ENCODE assay signal across 7 mouse cellular contexts in genomic region chr6:48741711-48742206, GRCm38 (mm10). TPM values are rescaled to one million over a fixed set of nuclear protein-coding genes. Genes with fewer than 3 reads are reported as not detected.
A peak's percentile ranks its signal among the peaks of the same experiment; 100 is the strongest.
DNase-seq lines count a peak whose midpoint lies in the region; ATAC-seq and TF ChIP-seq lines count a peak whose summit lies in the region.

No protein-coding gene starts in this region.

- H3K27me3 ChIP-seq in spleen, adult 2 months (ENCODE audit: control insufficient read depth, insufficient read depth, low read length) = no peaks in the 10 kb centered on the region
- H3K27me3 ChIP-seq in liver, embryonic 11.5 days (replicated peaks; ENCODE audit: control insufficient read depth, insufficient read depth, low read length) = no peaks in the 10 kb centered on the region

- peak overlapping the region; percentile 97 for H3K27ac ChIP-seq in spleen, adult 2 months (ENCODE audit: insufficient read depth, low read length)
- peak overlapping the region; percentile 44; the same call in 1 of the 2 replicates for H3K27ac ChIP-seq in liver, embryonic 11.5 days (ENCODE audit: low read depth, low read length)

- 39% methylated on average over 9 of the region's 9 CpGs for WGBS in spleen, adult 2 months
- WGBS in liver, embryonic 11.5 days = 27% methylated on average over 9 of the region's 9 CpGs

- 0 out of 2 replicates have a peak overlapping the region, but pooled peaks have one; percentile 2 for H3K9ac ChIP-seq in liver, embryonic 11.5 days (ENCODE audit: low read depth, low read length)

- TF ChIP-seq CTCF in spleen, adult 2 months (IDR thresholded peaks at IDR 0.05; ENCODE audit: extremely low read depth, insufficient read depth, insufficient read length, insufficient replicate concordance) = no peak

- H3K36me3 ChIP-seq in spleen, adult 2 months (ENCODE audit: control insufficient read depth, insufficient read depth, low read length) = peaks cover 22% of the 10 kb centered on the region
- H3K36me3 ChIP-seq in liver, embryonic 11.5 days (ENCODE audit: control insufficient read depth, insufficient read depth, low read length) = no peaks in the 10 kb centered on the region

- peak overlapping the region; percentile 65 for H3K4me2 ChIP-seq in liver, embryonic 11.5 days

- H3K4me1 ChIP-seq in spleen, adult 2 months (ENCODE audit: control insufficient read depth, insufficient read depth, insufficient read length) = peaks cover 29% of the 10 kb centered on the region
- H3K4me1 ChIP-seq in liver, embryonic 11.5 days (replicated peaks; ENCODE audit: control insufficient read depth, insufficient read depth, low read length) = peaks cover 12% of the 10 kb centered on the region; the same call in 1 of the 2 replicates

- H3K9me3 ChIP-seq in liver, embryonic 11.5 days (ENCODE audit: control insufficient read depth, low read length) = no peaks in the 10 kb centered on the region

- no peak; the same call in 1 of the 2 replicates for ATAC-seq in liver, embryonic 11.5 days (replicated peaks; ENCODE audit: low FRiP score)

- peak overlapping the region; percentile 66 for H3K4me3 ChIP-seq in spleen, adult 2 months (ENCODE audit: extremely low read depth, insufficient read depth, insufficient read length)
- H3K4me3 ChIP-seq in liver, embryonic 11.5 days (ENCODE audit: low read depth, low read length) = no peak overlapping the region

- no peak for DNase-seq in spleen, adult 2 months (ENCODE audit: low read depth in 1 of 2, low spot score in 2 of 2)
- DNase-seq in spleen, postnatal 4 days (ENCODE audit: low spot score in 2 of 2) = no peak
- peak; percentile 77 for DNase-seq in induced T-regulatory cell, adult 2 months (ENCODE audit: low read depth)
- no peak for DNase-seq in liver, embryonic 11.5 days (ENCODE audit: low spot score)
- peak; percentile 19 to 29 for DNase-seq in thymus, postnatal 10 days (ENCODE audit: low spot score in 2 of 2)
- DNase-seq in adrenal gland, postnatal 4 days (ENCODE audit: low spot score in 2 of 2) = no peak
- DNase-seq in cerebellum, adult 18-20 months = no peak

- no peak for TF ChIP-seq POLR2A in spleen, adult 2 months (IDR thresholded peaks at IDR 0.05; ENCODE audit: low read depth, low read length)

RNA-seq across cellular contexts. Expression of gene Gimap1, which starts 2.9 kb away (rescaled TPM):
- 94.4 and 103 TPM in 2 replicates for polyA plus RNA-seq in spleen, adult 2 months (2012; rRNA removed)
- 14.1 and 15.4 TPM in 2 replicates for polyA plus RNA-seq in liver, embryonic 11.5 days (2014; fragmentation: Nextera tagmentation; extraction: Ambion mirVana)
- total RNA-seq in adrenal gland, postnatal 4 days (2021) = 10 to 100 TPM; 16.3 to 18.0 TPM

RNA-seq across cellular contexts. Expression of gene Gimap5, which starts 4.2 kb away (rescaled TPM):
- polyA plus RNA-seq in spleen, adult 2 months (2012; rRNA removed) = 74.0 and 90.0 TPM in 2 replicates
- 3.5 and 4.0 TPM in 2 replicates for polyA plus RNA-seq in liver, embryonic 11.5 days (2014; fragmentation: Nextera tagmentation; extraction: Ambion mirVana)
- total RNA-seq in adrenal gland, postnatal 4 days (2021) = 10 to 100 TPM; 19.9 to 24.1 TPM

RNA-seq across cellular contexts. Expression of gene Gimap7, which starts 23.3 kb away (rescaled TPM):
- 9.5 and 11.6 TPM in 2 replicates for polyA plus RNA-seq in spleen, adult 2 months (2012; rRNA removed)
- not detected in 2 replicates for polyA plus RNA-seq in liver, embryonic 11.5 days (2014; fragmentation: Nextera tagmentation; extraction: Ambion mirVana)
- total RNA-seq in adrenal gland, postnatal 4 days (2021) = not detected

RNA-seq across cellular contexts. Expression of gene Gm28053, which starts 23.4 kb away (rescaled TPM):
- 0.43 and 0.82 TPM in 2 replicates for polyA plus RNA-seq in spleen, adult 2 months (2012; rRNA removed)
- polyA plus RNA-seq in liver, embryonic 11.5 days (2014; fragmentation: Nextera tagmentation; extraction: Ambion mirVana) = 0.77 and 2.2 TPM in 2 replicates
- total RNA-seq in adrenal gland, postnatal 4 days (2021) = 1 to 10 TPM; 2.8 to 6.3 TPM

RNA-seq across cellular contexts. Expression of gene Gimap3, which starts 28.9 kb away (rescaled TPM):
- 140 and 150 TPM in 2 replicates for polyA plus RNA-seq in spleen, adult 2 months (2012; rRNA removed)
- 0.08 TPM in 1 of 2 replicates, not detected in the other for polyA plus RNA-seq in liver, embryonic 11.5 days (2014; fragmentation: Nextera tagmentation; extraction: Ambion mirVana)
- 1 to 10 TPM in 1 of 2 experiments, under 1 TPM in 1; 0.81 to 1.2 TPM for total RNA-seq in adrenal gland, postnatal 4 days (2021)

Comparison
In these comparisons a context has a peak if more than half of its experiments do, and no peak if none do; other contexts are left out.
1. DNase-seq: peak in induced T-regulatory cell, adult 2 months (single experiment) and thymus, postnatal 10 days (2 of 2); none in spleen, adult 2 months (0 of 2), spleen, postnatal 4 days (0 of 2), liver, embryonic 11.5 days (single experiment), adrenal gland, postnatal 4 days (0 of 2) and cerebellum, adult 18-20 months (0 of 2).
2. RNA of gene Gimap5, which starts 4.2 kb away (polyA plus RNA-seq): 74.0 to 90.0 TPM in spleen, adult 2 months; 3.5 to 4.0 TPM in liver, embryonic 11.5 days; every median in the first group is over 10 times any median in the second.